ENCODE assay signal across 19 mouse cellular contexts in genomic region chr6:50306625-50307024, GRCm38 (mm10). TPM values are rescaled to one million over a fixed set of nuclear protein-coding genes. Genes with fewer than 3 reads are reported as not detected.
DNase-seq lines count a peak whose midpoint lies in the region; ATAC-seq and TF ChIP-seq lines count a peak whose summit lies in the region.
"Had no signal": no experiment of that assay in that cellular context is flagged by ENCODE, and none has a peak within 500 bp of the region (broad histone marks: within the 10 kb centered on the region; RNA-seq: fewer than 3 reads in every experiment).

No protein-coding gene starts in this region.

- H3K4me3 ChIP-seq in bone marrow macrophage, adult 2 months (ENCODE audit: insufficient read depth, low read length): no peak overlapping the region
- H3K4me3 ChIP-seq in macrophage (ENCODE audit: inconsistent target): no peak overlapping the region
- H3K4me3 ChIP-seq: embryonic facial prominence, embryonic 10.5 days; heart, embryonic 13.5 days had no signal

- no peaks in the 10 kb centered on the region for H3K36me3 ChIP-seq in macrophage (ENCODE audit: inconsistent target)
- H3K36me3 ChIP-seq: embryonic facial prominence, embryonic 10.5 days had no signal

- no peaks in the 10 kb centered on the region for H3K79me2 ChIP-seq in macrophage (ENCODE audit: inconsistent target)

- TF ChIP-seq CTCF in bone marrow macrophage, adult 2 months (IDR thresholded peaks at IDR 0.05; ENCODE audit: low read depth, low read length): no peak

- DNase-seq in layer of hippocampus, adult 9-11 months: peak; percentile 69
- DNase-seq in layer of hippocampus, postnatal 10 days (ENCODE audit: low spot score in 2 of 2): no peak
- no peak for DNase-seq in MN1 (ENCODE audit: low spot score)
- no peak for DNase-seq in adrenal gland, adult (ENCODE audit: inconsistent age in 2 of 2, low spot score in 1 of 2)
- DNase-seq in heart, adult 18-20 months: no peak
- DNase-seq: adrenal gland, adult 8-10 months; adrenal gland, postnatal 36 days; cerebellum, adult 11-12 months; cerebellum, adult 9-11 months; cerebellum, postnatal 36 days; gastrocnemius, postnatal 10 days; heart, postnatal 36 days had no signal

- peak overlapping the region; percentile 96 for H3K27ac ChIP-seq in bone marrow macrophage, adult 2 months (ENCODE audit: insufficient read depth, low read depth, low read length)
- H3K27ac ChIP-seq in macrophage: peak overlapping the region; percentile 95
- H3K27ac ChIP-seq: embryonic facial prominence, embryonic 10.5 days; heart, embryonic 13.5 days had no signal

- 12% methylated on average over 4 of the region's 4 CpGs for WGBS in macrophage (ENCODE audit: missing documents)

- peaks cover 38% of the 10 kb centered on the region for H3K4me1 ChIP-seq in bone marrow macrophage, adult 2 months (ENCODE audit: control insufficient read depth, insufficient read depth, low read length)
- H3K4me1 ChIP-seq: embryonic facial prominence, embryonic 10.5 days; heart, embryonic 13.5 days had no signal

- no peak for TF ChIP-seq POLR2A in bone marrow macrophage, adult 2 months (IDR thresholded peaks at IDR 0.05; ENCODE audit: borderline replicate concordance, low read depth, low read length)

- ATAC-seq in monocyte, adult 5-6 weeks (replicated peaks; ENCODE audit: insufficient number of reproducible peaks, low FRiP score, low TSS enrichment, poor library complexity, severe bottlenecking): peak; percentile 58
- ATAC-seq: forebrain, embryonic 14.5 days; hindbrain, embryonic 16.5 days had no signal

RNA-seq across cellular contexts. Expression of gene Gsdme, which starts 43.0 kb away (rescaled TPM):
- total RNA-seq in layer of hippocampus, postnatal 10 days (2021): 10 to 100 TPM; 14.6 to 15.6 TPM
- 10.7 and 11.4 TPM in 2 replicates for polyA plus RNA-seq in bone marrow macrophage, adult 2 months (2012; ENCODE audit: insufficient read depth, insufficient read length, missing spikeins)
- total RNA-seq in macrophage (2018; cell fraction: chromatin; rRNA removed): 1 to 10 TPM in 24 of 26 experiments, under 1 TPM in 2; 0.67 to 9.3 (median 3.3) TPM
- 1 to 10 TPM; 2.7 to 5.4 (median 4.1) TPM for total RNA-seq in macrophage (2018; cell fraction: cytosol; rRNA removed)
- 10 to 100 TPM in 1 of 26 experiments, 1 to 10 TPM in 25; 1.4 to 18.3 (median 3.7) TPM for total RNA-seq in macrophage (2018; cell fraction: nucleus; rRNA removed)
- polyA plus RNA-seq in macrophage (2018): 3.0 to 13.4 TPM (median 4.4 TPM) in 3 replicates
- total RNA-seq in monocyte, adult 5-6 weeks (2017): 6.6 to 13.2 TPM (median 9.0 TPM) in 3 replicates
- total RNA-seq in heart, adult 18-20 months (2021): under 1 TPM; 0.30 to 0.44 TPM
